Mouse (Mus musculus): ENCODE data around the gene Plekha6.
"Not testable (repeated sequence)": the region's sequence is repeated elsewhere in the genome, so short reads cannot be mapped to it uniquely, and the experiment has no call there.

Plekha6 gene

DNA sequence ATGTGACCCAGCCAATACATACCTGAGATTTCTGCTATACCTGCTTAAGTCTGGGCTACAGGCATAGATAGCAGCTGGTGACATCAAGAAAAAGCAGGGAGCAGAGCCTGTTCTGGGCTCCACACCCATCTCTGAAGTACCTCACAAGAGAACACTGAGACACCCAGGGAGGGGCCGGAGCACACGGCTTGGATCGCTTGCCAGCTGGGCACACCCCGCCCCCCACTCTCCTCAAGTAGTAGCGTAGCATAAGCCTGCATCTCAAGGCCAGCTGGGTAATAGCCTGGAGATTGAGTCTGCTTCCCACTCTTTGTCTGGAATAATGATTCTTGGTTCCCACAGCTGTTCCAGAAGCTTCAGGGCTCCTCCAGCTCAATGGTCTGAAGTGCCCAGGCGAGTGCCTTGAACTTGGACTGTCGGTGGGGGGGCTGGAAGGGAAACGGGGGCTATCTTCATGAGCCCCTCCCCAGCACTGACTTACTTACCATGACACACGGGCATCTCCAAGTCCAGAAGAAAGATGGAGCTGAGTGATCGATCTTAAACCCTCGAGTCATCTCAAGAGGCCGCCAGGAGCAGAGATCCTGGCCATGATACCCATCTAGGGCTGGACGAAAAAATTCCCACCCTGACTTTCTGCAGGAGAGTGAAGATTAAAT, 157.4 kb downstream of the Plekha6 start, which contains the start of gene Kiss1:
TSS of gene Kiss1 (plus strand) at position 609 of the 659 bp plus-strand sequence.
- in situ Hi-C loops (cut with MboI; ENCODE audit: low pct_unique_long_range_greater_than_20kb in 1 of 2, low sequenced_read_pairs in 2 of 2, unreplicated experiment in 1 of 2): no loop called here

DNA sequence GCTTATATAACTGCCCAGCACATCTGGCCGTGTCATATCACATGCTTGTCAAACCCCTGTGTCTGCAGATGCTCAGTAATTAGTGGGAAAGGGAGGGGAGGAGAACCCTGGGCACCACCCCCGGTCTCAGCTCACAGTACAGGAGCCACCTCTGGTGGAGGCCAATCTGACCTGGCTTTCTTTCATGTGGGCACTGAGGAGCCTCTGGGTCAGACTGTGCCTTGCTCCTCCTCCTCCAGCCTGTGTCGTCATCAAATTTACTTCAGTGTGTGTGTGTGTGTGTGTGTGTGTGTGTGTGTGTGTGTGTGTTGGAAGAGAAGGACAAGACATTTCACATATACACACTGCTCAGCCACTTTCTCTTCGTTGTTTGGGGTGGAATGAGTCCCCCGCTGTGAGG, 159.3 kb downstream of the Plekha6 start:
- in situ Hi-C loops (cut with MboI; ENCODE audit: low pct_unique_long_range_greater_than_20kb in 1 of 2, low sequenced_read_pairs in 2 of 2, unreplicated experiment in 1 of 2): no loop called here

DNA sequence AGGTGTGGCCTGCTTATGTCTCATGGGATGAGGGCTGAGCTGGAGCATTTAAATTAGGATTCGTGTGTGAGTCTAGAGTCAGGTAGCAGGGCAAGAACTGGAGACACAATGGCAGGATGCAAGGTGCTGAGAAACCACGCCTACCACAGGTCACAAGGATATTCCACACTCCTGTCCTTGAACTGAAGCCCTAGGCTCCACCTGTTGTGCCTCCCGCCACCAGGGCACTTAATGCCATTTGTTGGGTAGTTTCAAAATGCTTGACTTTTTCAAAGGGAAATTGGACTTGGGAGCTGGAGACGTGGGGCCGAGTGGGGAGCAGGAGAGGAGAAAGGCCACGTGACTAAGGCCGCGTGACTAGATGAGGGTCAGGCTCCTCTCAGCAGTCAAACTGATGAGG, 161.9 kb downstream of the Plekha6 start:
- in situ Hi-C loops (cut with MboI; ENCODE audit: low pct_unique_long_range_greater_than_20kb in 1 of 2, low sequenced_read_pairs in 2 of 2, unreplicated experiment in 1 of 2): no loop called here

GRCm38 (mm10) chr1:133327094-133327493, 163.1 kb downstream of the Plekha6 start:
- in situ Hi-C loops (cut with MboI; ENCODE audit: low pct_unique_long_range_greater_than_20kb in 1 of 2, low sequenced_read_pairs in 2 of 2, unreplicated experiment in 1 of 2): no loop called here

- in situ Hi-C loops (cut with MboI; ENCODE audit: low pct_unique_long_range_greater_than_20kb in 1 of 2, low sequenced_read_pairs in 2 of 2, unreplicated experiment in 1 of 2): no loop called here
These were observed 164.3 kb downstream of the Plekha6 start for GRCm38 (mm10) chr1:133328299-133328795.

DNA sequence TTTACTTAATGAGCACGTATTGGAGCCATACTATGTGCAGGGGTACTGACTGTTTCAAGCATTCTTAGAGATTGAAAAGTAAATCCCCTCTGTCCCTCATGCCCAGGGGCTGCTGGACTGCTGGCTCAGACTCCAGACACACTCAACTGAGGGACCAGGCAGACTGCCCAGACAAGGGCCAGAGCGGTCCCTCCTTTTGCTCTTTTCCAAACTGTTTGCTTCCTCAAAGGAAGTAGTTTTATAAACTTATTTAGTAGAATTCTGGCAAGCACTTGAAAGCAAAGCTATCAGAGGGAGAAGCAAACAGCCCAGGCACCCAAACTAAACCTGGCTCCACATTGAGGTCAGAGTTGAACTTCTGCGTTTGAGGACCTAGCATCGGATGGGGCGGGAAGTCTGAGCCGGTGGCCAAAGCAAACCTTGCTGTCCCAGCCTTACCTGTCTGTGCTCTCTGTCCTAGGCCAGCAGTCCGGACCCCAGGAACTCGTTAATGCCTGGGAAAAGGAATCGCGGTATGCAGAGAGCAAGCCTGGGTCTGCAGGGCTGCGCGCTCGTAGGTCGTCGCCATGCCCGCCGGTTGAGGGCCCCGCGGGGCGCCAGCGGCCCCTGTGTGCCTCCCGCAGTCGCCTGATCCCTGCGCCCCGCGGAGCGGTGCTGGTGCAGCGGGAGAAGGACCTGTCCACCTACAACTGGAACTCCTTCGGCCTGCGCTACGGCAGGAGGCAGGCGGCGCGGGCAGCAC, 165.1 kb downstream of the Plekha6 start:
- in situ Hi-C loops (cut with MboI; ENCODE audit: low pct_unique_long_range_greater_than_20kb in 1 of 2, low sequenced_read_pairs in 2 of 2, unreplicated experiment in 1 of 2): no loop called here

DNA sequence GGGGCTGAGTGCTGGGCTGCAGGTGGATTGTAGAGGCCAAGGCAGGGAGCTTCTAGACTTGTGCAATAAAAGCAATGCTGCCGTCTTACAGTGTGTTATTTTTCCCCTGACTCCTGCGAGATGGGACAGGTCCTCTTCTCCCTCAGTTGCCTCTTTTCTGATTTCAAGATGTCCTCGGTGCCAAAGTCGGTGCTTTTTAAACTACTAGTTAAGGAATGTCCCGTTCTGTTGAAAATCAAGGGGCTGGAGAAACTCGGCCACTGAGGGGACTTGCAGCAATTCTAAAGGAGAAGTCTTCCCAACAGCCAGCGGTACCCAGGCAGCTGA, 165.6 kb downstream of the Plekha6 start:
- in situ Hi-C loops (cut with MboI; ENCODE audit: low pct_unique_long_range_greater_than_20kb in 1 of 2, low sequenced_read_pairs in 2 of 2, unreplicated experiment in 1 of 2): no loop called here

DNA sequence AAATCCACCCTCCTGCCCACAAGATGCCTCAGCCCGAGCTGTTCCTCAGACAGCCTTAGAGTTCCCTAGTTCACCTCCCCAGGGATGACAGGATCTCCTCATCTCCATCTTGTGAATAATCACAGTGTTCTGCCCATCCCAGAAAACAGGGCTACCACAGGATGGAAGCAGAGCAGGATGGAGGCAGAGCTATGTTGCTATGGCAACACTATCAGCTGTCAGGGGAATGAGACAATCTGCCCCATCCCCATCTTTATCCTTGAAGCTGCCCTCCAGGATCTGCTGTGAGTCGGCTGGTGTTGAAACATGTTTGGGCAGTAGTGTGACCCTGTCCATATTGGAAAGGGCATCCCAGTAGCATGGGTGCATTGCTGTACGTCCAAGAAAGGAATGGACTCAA, 167.1 kb downstream of the Plekha6 start:
- in situ Hi-C loops (cut with MboI; ENCODE audit: low pct_unique_long_range_greater_than_20kb in 1 of 2, low sequenced_read_pairs in 2 of 2, unreplicated experiment in 1 of 2): no loop called here

GRCm38 (mm10) chr1:133332656-133333430, 168.8 kb downstream of the Plekha6 start:
- in situ Hi-C loops (cut with MboI; ENCODE audit: low pct_unique_long_range_greater_than_20kb in 1 of 2, low sequenced_read_pairs in 2 of 2, unreplicated experiment in 1 of 2): no loop called here

DNA sequence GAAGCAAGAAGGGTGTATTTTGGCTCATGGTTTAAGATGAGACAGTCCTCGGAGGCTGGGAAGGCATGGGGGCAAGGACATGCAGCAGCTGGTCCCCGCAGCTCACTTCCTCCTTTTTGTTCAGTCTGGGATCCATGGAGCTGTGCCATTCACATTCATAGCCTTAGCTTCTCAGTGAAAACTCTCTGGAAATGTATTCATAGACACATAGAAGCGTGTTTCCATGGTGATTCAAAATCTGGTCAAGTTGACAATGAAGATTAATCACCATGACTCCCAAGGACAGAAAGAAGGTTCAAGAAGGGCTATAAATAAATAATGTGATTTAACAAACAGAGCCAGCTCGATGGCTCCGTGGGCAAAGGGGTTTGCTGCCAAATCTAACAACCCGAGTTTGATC, 169.9 kb downstream of the Plekha6 start:
- in situ Hi-C loops (cut with MboI; ENCODE audit: low pct_unique_long_range_greater_than_20kb in 1 of 2, low sequenced_read_pairs in 2 of 2, unreplicated experiment in 1 of 2): no loop called here

DNA sequence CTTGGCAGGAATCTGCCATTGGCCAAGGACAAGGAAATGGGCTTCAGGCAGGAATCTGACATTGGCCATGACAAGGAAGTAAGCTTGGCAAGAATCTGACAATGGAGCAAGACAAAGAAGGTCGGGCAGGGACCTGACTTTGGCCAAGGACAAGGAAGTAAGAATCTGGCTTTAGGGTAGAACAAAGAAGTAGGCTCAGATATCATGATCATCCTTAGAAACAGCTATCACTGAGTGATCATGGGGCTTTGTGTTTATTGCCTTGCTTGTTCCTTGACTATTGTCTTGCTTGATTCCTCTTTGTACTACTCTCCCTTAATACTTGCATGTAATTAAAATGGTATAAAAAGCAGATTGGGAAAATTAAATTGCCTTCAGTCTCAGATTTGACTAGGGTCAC, 176.4 kb downstream of the Plekha6 start:
- in situ Hi-C loops (cut with MboI; ENCODE audit: low pct_unique_long_range_greater_than_20kb in 1 of 2, low sequenced_read_pairs in 2 of 2, unreplicated experiment in 1 of 2): not testable (repeated sequence)

- in situ Hi-C loops (cut with MboI; ENCODE audit: low pct_unique_long_range_greater_than_20kb in 1 of 2, low sequenced_read_pairs in 2 of 2, unreplicated experiment in 1 of 2): no loop called here
These were observed 180.3 kb downstream of the Plekha6 start for GRCm38 (mm10) chr1:133344357-133344756.

DNA sequence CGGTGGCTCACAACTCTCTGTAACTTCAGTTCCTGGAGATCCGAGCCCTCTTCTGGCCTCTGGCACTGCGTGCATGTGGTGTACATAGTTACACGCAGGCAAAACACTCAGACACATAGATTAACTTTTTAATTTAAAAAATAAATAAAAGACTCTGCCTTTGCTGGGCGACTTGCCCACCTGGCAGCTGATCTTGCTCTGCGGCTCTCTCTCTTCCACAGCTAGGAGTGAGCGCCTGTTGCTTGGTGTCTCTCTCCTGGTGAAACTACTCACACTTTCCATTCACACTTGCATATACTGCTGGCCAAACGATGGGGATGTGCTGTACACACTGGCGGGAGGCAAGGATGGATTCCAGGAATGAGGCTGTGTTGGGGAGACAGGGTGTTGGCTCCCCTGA, 182.5 kb downstream of the Plekha6 start:
- in situ Hi-C loops (cut with MboI; ENCODE audit: low pct_unique_long_range_greater_than_20kb in 1 of 2, low sequenced_read_pairs in 2 of 2, unreplicated experiment in 1 of 2): no loop called here

DNA sequence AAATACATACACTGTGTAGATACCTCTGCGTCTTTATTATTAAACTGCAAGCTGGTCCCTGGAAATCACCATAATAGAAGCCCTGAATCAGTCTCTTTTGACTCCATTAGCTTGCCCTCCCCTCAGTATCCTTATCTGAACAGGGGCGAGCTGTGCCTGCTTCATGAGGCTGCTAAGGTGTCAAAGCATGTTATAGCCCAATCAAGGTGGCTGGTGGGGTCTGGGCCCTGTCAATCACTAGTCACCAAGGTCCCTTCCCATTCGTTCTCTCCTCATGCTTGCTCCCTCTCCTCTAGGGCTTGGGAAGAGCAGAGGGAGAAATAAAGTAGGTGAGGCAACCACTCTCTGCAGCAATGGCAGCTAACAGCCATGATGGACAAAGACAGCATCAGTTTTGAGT, 183.2 kb downstream of the Plekha6 start:
- in situ Hi-C loops (cut with MboI; ENCODE audit: low pct_unique_long_range_greater_than_20kb in 1 of 2, low sequenced_read_pairs in 2 of 2, unreplicated experiment in 1 of 2): no loop called here

- in situ Hi-C loops (cut with MboI; ENCODE audit: low pct_unique_long_range_greater_than_20kb in 1 of 2, low sequenced_read_pairs in 2 of 2, unreplicated experiment in 1 of 2): no loop called here
These were observed 183.9 kb downstream of the Plekha6 start for GRCm38 (mm10) chr1:133347693-133348520.

DNA sequence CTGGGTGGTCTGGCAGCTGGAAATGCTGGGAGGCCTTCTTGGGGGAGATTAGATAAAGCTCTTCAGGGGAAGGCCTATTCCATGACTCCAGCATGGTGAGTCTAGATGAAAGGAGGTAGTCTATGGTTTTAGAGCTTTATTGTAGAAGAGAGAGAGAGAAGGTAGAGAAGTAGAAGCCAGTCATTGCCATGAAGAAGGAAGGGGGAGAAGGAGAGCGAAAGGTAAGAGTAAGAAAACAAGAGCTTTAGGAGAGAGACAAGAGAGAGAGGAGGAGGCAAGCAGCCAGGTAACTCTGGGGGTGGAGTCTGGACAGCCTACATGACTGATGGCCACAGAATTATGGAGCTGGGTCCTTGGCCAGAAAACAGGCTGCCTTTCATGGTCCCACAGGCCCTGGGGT, 186.2 kb downstream of the Plekha6 start, which contains the start of gene Ren1:
TSS of gene Ren1 (plus strand) at position 301 of the 400 bp plus-strand sequence.
- in situ Hi-C loops (cut with MboI; ENCODE audit: low pct_unique_long_range_greater_than_20kb in 1 of 2, low sequenced_read_pairs in 2 of 2, unreplicated experiment in 1 of 2): loop anchor here (5.0 to 10.0 kb wide), 2 partner anchors 33 to 305 kb away; partner anchors contain the start of gene Pik3c2b (in 1 of the 2)

- in situ Hi-C loops (cut with MboI; ENCODE audit: low pct_unique_long_range_greater_than_20kb in 1 of 2, low sequenced_read_pairs in 2 of 2, unreplicated experiment in 1 of 2): loop anchor here (5.0 to 10.0 kb wide), 2 partner anchors 34 to 307 kb away; partner anchors contain the start of gene Pik3c2b (in 1 of the 2)
These were observed 187.8 kb downstream of the Plekha6 start for GRCm38 (mm10) chr1:133351762-133352161.
